ENCODE assay signal across 13 mouse cellular contexts in genomic region chr9:120731952-120732622, GRCm38 (mm10).
DNase-seq lines count a peak whose midpoint lies in the region; ATAC-seq lines count a peak whose summit lies in the region.
"Had no signal": no experiment of that assay in that cellular context is flagged by ENCODE, and none has a peak within 500 bp of the region (broad histone marks: within the 10 kb centered on the region; RNA-seq: fewer than 3 reads in every experiment).

No protein-coding gene starts in this region.

- H3K4me1 ChIP-seq in forebrain, embryonic 10.5 days = peaks cover 41% of the 10 kb centered on the region
- peaks cover 40% of the 10 kb centered on the region for H3K4me1 ChIP-seq in forebrain, embryonic 15.5 days
- H3K4me1 ChIP-seq in midbrain, embryonic 11.5 days (ENCODE audit: control insufficient read depth, insufficient read depth, low read length) = peaks cover 19% of the 10 kb centered on the region
- H3K4me1 ChIP-seq in midbrain, embryonic 13.5 days (replicated peaks) = peaks cover 43% of the 10 kb centered on the region

- H3K4me3 ChIP-seq in forebrain, embryonic 10.5 days = no peak overlapping the region
- H3K4me3 ChIP-seq in forebrain, embryonic 15.5 days = no peak overlapping the region
- no peak overlapping the region for H3K4me3 ChIP-seq in midbrain, embryonic 11.5 days (ENCODE audit: low read depth, low read length)
- no peak overlapping the region for H3K4me3 ChIP-seq in midbrain, embryonic 13.5 days (replicated peaks)
- H3K4me3 ChIP-seq: lung, embryonic 15.5 days had no signal

- H3K9me3 ChIP-seq in forebrain, embryonic 10.5 days = peaks cover 1% of the 10 kb centered on the region; the same call in 1 of the 2 replicates
- H3K9me3 ChIP-seq in forebrain, embryonic 15.5 days = no peaks in the 10 kb centered on the region
- H3K9me3 ChIP-seq in midbrain, embryonic 11.5 days (ENCODE audit: control insufficient read depth, low read length) = no peaks in the 10 kb centered on the region; the same call in 1 of the 2 replicates
- H3K9me3 ChIP-seq in midbrain, embryonic 13.5 days = 0 out of 2 replicates have a peak, but pooled peaks cover 2% of the 10 kb centered on the region
- H3K9me3 ChIP-seq: lung, embryonic 15.5 days had no signal

- intact Hi-C loops in left cerebral cortex, postnatal 25 days (cut with DNase I) = no loop called here

- H3K4me2 ChIP-seq in forebrain, embryonic 15.5 days (replicated peaks) = no peak overlapping the region
- H3K4me2 ChIP-seq in midbrain, embryonic 11.5 days = no peak overlapping the region
- H3K4me2 ChIP-seq in midbrain, embryonic 13.5 days (replicated peaks) = no peak overlapping the region
- H3K4me2 ChIP-seq: lung, embryonic 15.5 days had no signal

- no peak for DNase-seq in forebrain, embryonic 10.5 days (ENCODE audit: extremely low spot score, low spot score)
- DNase-seq in midbrain, embryonic 11.5 days (ENCODE audit: low spot score, missing footprints) = peak; percentile 88
- DNase-seq in kidney, postnatal 25 days = peak; percentile 45 to 68
- DNase-seq in retina, embryonic 14.5 days (ENCODE audit: low spot score) = peak; percentile 25
- DNase-seq in left cerebral cortex, postnatal 25 days (ENCODE audit: low spot score in 2 of 2) = no peak
- no peak for DNase-seq in spleen, postnatal 10 days (ENCODE audit: low spot score in 2 of 2)
- DNase-seq: adrenal gland, adult 2 months; cerebellum, postnatal 36 days; left cerebral cortex, postnatal 4 days; thymus, adult 18-20 months had no signal

- 21% methylated on average over 8 of the region's 8 CpGs for WGBS in forebrain, embryonic 10.5 days
- 32% methylated on average over 8 of the region's 8 CpGs for WGBS in forebrain, embryonic 15.5 days
- 36% methylated on average over 8 of the region's 8 CpGs for WGBS in midbrain, embryonic 11.5 days
- WGBS in midbrain, embryonic 13.5 days = 22% methylated on average over 8 of the region's 8 CpGs

- H3K36me3 ChIP-seq in forebrain, embryonic 10.5 days (replicated peaks) = no peaks in the 10 kb centered on the region
- H3K36me3 ChIP-seq in forebrain, embryonic 15.5 days = no peaks in the 10 kb centered on the region
- H3K36me3 ChIP-seq in midbrain, embryonic 11.5 days (ENCODE audit: control insufficient read depth, insufficient read depth, low read length) = no peaks in the 10 kb centered on the region
- H3K36me3 ChIP-seq in midbrain, embryonic 13.5 days = no peaks in the 10 kb centered on the region
- H3K36me3 ChIP-seq: lung, embryonic 15.5 days had no signal

- peak overlapping the region; percentile 76 for H3K27ac ChIP-seq in forebrain, embryonic 10.5 days
- no peak overlapping the region for H3K27ac ChIP-seq in forebrain, embryonic 15.5 days (replicated peaks)
- H3K27ac ChIP-seq in midbrain, embryonic 11.5 days (ENCODE audit: low read depth, low read length) = no peak overlapping the region
- H3K27ac ChIP-seq in midbrain, embryonic 13.5 days = no peak overlapping the region
- H3K27ac ChIP-seq: lung, embryonic 15.5 days had no signal

- H3K27me3 ChIP-seq in forebrain, embryonic 10.5 days (ENCODE audit: poor library complexity, severe bottlenecking) = peaks cover 20% of the 10 kb centered on the region
- H3K27me3 ChIP-seq in forebrain, embryonic 15.5 days = no peaks in the 10 kb centered on the region; the same call in 1 of the 2 replicates
- H3K27me3 ChIP-seq in midbrain, embryonic 11.5 days (ENCODE audit: control insufficient read depth, insufficient read depth, low read length) = no peaks in the 10 kb centered on the region
- no peaks in the 10 kb centered on the region for H3K27me3 ChIP-seq in midbrain, embryonic 13.5 days
- H3K27me3 ChIP-seq: lung, embryonic 15.5 days had no signal

- no peak overlapping the region for H3K9ac ChIP-seq in forebrain, embryonic 15.5 days (replicated peaks)
- H3K9ac ChIP-seq in midbrain, embryonic 11.5 days (ENCODE audit: low read length) = no peak overlapping the region
- H3K9ac ChIP-seq in midbrain, embryonic 13.5 days (replicated peaks) = no peak overlapping the region
- H3K9ac ChIP-seq: lung, embryonic 15.5 days had no signal

- ATAC-seq in forebrain, embryonic 15.5 days (replicated peaks) = no peak
- no peak for ATAC-seq in midbrain, embryonic 11.5 days (ENCODE audit: low FRiP score)
- ATAC-seq in midbrain, embryonic 13.5 days = no peak

Comparison
In these comparisons a context has a peak if more than half of its experiments do, and no peak if none do; other contexts are left out.
1. DNase-seq: peak in midbrain, embryonic 11.5 days (single experiment), kidney, postnatal 25 days (2 of 2) and retina, embryonic 14.5 days (single experiment); none in forebrain, embryonic 10.5 days (single experiment), left cerebral cortex, postnatal 25 days (0 of 2) and spleen, postnatal 10 days (0 of 2).